Mouse (Mus musculus) intestine, postnatal 0 days (tissue): ENCODE results near the gene E2f1. TPM values are rescaled to one million over a fixed set of nuclear protein-coding genes. Genes with fewer than 3 reads are reported as not detected.
A peak's percentile ranks its signal among the peaks of the same experiment; 100 is the strongest.

Source experiments
- ATAC-seq: fragments of 200-750 bp; cut with Nextera tagmentation; 2 replicates; pipeline ENCODE4 v1.8.0; 2017; ENCODE audit warnings: mild to moderate bottlenecking, moderate TSS enrichment, moderate library complexity
- H3K27ac ChIP-seq: fragments of 300-500 bp; sonication (generic); 2 replicates; pipeline ENCODE4 v1.5.1; 2014; ENCODE audit warnings: mild to moderate bottlenecking, low read depth, low read length, moderate library complexity
- H3K27me3 ChIP-seq: fragments of 300-500 bp; sonication (generic); replicated peaks from 2 replicates; pipeline ENCODE4 v1.6.1; 2014; ENCODE audit warnings: low read length, mixed read lengths; ENCODE audit not compliant: control insufficient read depth, insufficient read depth
- H3K36me3 ChIP-seq: fragments of 300-500 bp; sonication (generic); 2 replicates; pipeline ENCODE4 v1.6.1; 2014; ENCODE audit warnings: mild to moderate bottlenecking, moderate library complexity; ENCODE audit not compliant: control insufficient read depth, insufficient read depth
- H3K4me1 ChIP-seq: fragments of 300-500 bp; sonication (generic); replicated peaks from 2 replicates; pipeline ENCODE4 v1.6.1; 2014; ENCODE audit warnings: antibody characterized with exemption, low read length, mixed read lengths; ENCODE audit not compliant: control insufficient read depth, insufficient read depth
- H3K4me2 ChIP-seq: fragments of 300-500 bp; sonication (generic); replicated peaks from 2 replicates; pipeline ENCODE4 v1.6.1; 2014; ENCODE audit warnings: low read depth, mild to moderate bottlenecking, moderate library complexity
- H3K4me3 ChIP-seq: fragments of 300-500 bp; sonication (generic); 2 replicates; pipeline ENCODE4 v1.5.1; 2014; ENCODE audit warnings: low read depth, low read length
- H3K9ac ChIP-seq: fragments of 300-500 bp; sonication (generic); 2 replicates; pipeline ENCODE4 v1.6.1; 2014; ENCODE audit warnings: mild to moderate bottlenecking, low read depth, low read length
- H3K9me3 ChIP-seq: fragments of 300-500 bp; sonication (generic); 2 replicates; pipeline ENCODE4 v1.6.1; 2016; ENCODE audit warnings: mixed run types; ENCODE audit not compliant: control insufficient read depth
- CTCF ChIP-seq: sonication (generic); IDR thresholded peaks from 2 replicates; pipeline ENCODE4 v1.5.1; 2016; ENCODE audit warnings: low read depth, mild to moderate bottlenecking, control low read depth, antibody characterized with exemption, moderate library complexity
- WGBS: fragments of 180-500 bp; shearing (Covaris S2); extraction: QIAGEN DNeasy Blood & Tissue Kit; methylation state at CpG from one replicate; pipeline ENCODE4 v1.1.7; 2014; 5-methylcytosine and 5-hydroxymethylcytosine counted together
- polyA plus RNA-seq: library from polyadenylated mRNA; unstranded; fragments of >200 nt; fragmentation: Nextera tagmentation; extraction: Ambion mirVana; gene quantifications from 2 replicates; pipeline ENCODE4 v1.2.1, GENCODE M21; 2015

Gene E2f1
- polyA plus RNA-seq, 1 experiment from 2014 or later = 5.9 TPM

DNA sequence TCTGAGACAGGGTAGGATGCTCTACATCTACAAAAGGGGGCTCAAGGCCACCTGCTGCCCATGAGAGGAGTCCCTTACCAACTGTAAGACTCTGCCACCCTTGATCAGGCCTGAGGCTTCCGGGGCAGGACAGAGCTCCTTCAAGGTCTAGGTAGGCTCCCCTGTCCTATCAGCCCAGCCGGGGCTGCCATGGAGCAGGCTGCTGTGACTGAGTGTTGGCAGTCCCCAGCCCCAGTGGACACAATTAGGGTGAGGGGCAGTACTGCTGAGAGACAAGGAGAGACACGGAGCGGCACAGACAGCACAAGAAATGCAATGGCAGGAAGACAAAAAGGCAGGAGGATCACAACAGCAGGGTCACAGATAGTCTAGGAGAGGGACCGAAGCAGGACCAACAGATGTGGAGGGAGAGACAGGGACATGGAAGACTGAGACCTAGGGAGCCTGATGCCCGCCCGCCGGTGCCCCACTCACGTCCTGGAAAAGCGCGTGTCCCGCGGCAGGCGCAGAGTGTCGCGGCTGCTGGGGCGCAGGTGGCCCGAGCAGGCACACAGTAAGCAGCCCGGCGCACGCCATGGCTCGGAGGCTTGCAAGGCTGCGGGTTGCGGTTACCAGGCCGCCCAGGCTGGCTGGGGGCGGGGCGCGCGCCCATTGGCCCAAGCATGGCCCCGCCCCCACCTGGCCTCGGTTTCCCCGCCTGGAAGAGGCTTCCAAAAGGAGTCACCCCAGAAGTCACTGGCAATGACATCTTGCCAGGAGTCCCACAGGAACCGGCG lies 11.2 kb downstream of the E2f1 start, which contains the start of gene Necab3:
Gene Necab3, minus strand, starts transcription at position 627 of the 776 bp plus-strand sequence.
- ATAC-seq = no peak
- Histone ChIP-seq H3K9me3 (no peaks in the 10 kb centered on the region), H3K36me3 (peaks cover 7% of the 10 kb centered on the region; the same call in 1 of the 2 replicates), H3K27ac (no peak within 1 kb of the TSS), H3K27me3 (no peaks in the 10 kb centered on the region), H3K4me1 (peaks cover 7% of the 10 kb centered on the region), H3K9ac (no peak within 1 kb of the TSS), H3K4me3 (peak within 1 kb of the TSS; percentile 17), H3K4me2 (peak within 1 kb of the TSS; percentile 61)
- 8% methylated on average over 33 of the region's 34 CpGs for WGBS
- TF ChIP-seq CTCF = no peak

DNA sequence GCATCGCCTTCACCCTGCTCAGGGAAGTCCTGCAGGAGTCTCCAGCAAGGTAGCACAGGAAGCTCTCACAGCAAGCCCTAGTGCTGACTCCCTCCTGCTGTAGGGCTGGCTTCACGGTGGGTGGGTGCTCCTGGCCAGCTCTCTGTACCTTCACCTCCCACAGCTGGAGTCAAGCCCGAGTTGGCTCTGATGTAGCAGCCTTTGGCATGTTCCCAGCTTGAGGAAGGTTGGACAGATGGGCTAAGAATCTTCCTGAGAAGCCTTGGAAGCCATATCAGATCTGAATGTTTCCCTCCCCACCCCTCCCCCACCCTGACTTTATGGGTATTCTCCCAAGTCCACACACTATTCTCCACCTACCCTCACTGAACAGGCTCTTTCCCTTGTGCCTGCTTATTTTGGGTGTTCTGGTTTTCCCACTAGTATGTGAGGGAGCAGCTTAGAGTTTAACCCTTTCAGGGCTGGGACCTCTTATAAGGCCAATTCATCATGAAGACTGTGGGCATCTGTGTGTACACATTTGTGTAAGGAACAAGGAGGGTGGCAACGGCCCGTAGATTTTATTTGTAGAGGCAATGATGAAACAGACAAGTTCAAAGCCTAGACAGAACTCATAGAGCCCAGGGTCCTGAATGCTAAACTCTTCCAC lies 12.4 kb downstream of the E2f1 start:
- 47% methylated on average over 5 of the region's 5 CpGs for WGBS
- H3K27ac ChIP-seq = no peak overlapping the region
- H3K36me3 ChIP-seq = peaks cover 7% of the 10 kb centered on the region; the same call in 1 of the 2 replicates
- peaks cover under 1% of the 10 kb centered on the region; the same call in 1 of the 2 replicates for H3K27me3 ChIP-seq
- peaks cover 8% of the 10 kb centered on the region for H3K4me1 ChIP-seq
- H3K4me2 ChIP-seq = no peak overlapping the region
- no peaks in the 10 kb centered on the region for H3K9me3 ChIP-seq
- TF ChIP-seq CTCF = no peak
- no peak for ATAC-seq
- no peak overlapping the region for H3K9ac ChIP-seq
- H3K4me3 ChIP-seq = no peak overlapping the region

DNA sequence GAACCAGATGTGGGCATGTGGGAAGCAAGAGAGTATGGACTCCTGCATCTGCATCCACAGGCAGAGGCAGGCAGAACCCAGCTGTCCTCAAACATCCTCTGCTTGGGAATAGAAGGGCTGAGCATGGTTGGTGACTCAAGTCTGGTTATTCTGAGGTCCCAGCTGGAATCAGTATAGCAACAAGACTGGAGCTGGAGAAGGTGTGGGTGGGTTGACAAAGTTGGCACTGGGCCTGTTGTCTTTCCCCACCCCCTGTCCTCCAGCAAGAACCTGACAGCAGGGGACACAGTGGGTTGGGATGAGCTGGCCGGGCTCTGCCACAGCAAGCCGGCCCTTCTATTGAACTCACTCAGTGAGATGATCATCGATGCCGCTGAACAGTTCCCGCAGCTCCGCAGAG lies 14.5 kb downstream of the E2f1 start:
- no peak overlapping the region for H3K27ac ChIP-seq
- TF ChIP-seq CTCF = no peak
- H3K4me2 ChIP-seq = no peak overlapping the region
- H3K4me3 ChIP-seq = no peak overlapping the region
- no peaks in the 10 kb centered on the region for H3K9me3 ChIP-seq
- peaks cover 13% of the 10 kb centered on the region for H3K4me1 ChIP-seq
- WGBS = 96% methylated on average over 6 of the region's 6 CpGs
- H3K36me3 ChIP-seq = no peaks in the 10 kb centered on the region
- peaks cover 12% of the 10 kb centered on the region for H3K27me3 ChIP-seq
- ATAC-seq = no peak
- no peak overlapping the region for H3K9ac ChIP-seq

DNA sequence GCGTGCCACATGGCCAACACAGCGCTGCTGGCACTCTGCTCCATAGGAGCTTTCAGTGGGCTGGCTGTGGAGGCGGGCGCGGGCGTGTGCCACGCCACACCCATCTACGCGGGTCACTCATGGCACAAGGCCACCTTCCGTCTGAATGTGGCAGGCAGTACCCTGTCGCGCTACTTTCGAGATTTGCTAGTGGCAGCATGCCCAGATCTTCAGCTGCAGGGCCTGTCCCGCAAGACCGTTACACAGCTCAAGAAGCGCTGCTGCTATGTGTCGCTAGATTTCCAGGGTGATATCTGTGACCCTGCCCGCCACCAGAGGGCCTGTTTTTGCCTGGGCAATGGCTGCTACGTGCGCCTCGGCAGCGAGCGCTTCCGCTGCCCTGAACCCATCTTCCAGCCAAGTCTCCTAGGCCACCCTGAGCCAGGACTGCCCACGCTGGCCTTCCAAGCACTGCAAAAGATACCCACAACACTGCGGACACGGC lies 17.2 kb downstream of the E2f1 start:
- Histone ChIP-seq H3K27ac (no peak overlapping the region), H3K36me3 (no peaks in the 10 kb centered on the region), H3K9ac (no peak overlapping the region), H3K4me2 (peak overlapping the region; percentile 60), H3K4me1 (peaks cover 6% of the 10 kb centered on the region; the same call in 1 of the 2 replicates), H3K27me3 (peaks cover 16% of the 10 kb centered on the region), H3K9me3 (no peaks in the 10 kb centered on the region), H3K4me3 (peak overlapping the region; percentile 16)
- TF ChIP-seq CTCF = peak; percentile 80
- ATAC-seq = peak; percentile 15; the same call in 1 of the 2 replicates
- 29% methylated on average over 27 of the region's 27 CpGs for WGBS

DNA sequence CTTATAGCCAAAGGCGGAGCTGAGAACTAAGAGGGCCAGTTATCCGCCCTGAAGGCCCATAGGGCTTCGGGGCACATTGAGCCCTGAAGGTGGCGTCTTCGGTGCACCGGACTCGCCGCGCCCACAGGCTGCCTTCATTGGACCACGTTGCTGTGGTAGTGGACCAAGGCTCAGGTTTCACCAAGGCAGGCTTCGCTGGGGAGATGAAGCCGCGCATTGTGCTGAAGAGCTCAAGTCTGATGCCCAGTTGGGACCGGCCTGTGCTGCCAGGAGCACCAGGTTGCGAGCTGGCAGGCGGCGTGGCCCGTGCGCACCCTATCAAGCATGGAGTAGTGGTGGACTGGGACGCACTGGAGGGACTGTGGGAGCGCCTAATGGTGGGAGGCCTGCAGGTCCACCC lies 17.8 kb downstream of the E2f1 start:
- Histone ChIP-seq H3K9me3 (no peaks in the 10 kb centered on the region), H3K27me3 (peaks cover 16% of the 10 kb centered on the region), H3K4me1 (peaks cover 6% of the 10 kb centered on the region; the same call in 1 of the 2 replicates), H3K4me3 (peak overlapping the region; percentile 16), H3K36me3 (no peaks in the 10 kb centered on the region), H3K4me2 (peak overlapping the region; percentile 60), H3K27ac (no peak overlapping the region), H3K9ac (no peak overlapping the region)
- no peak for ATAC-seq
- WGBS = 44% methylated on average over 21 of the region's 21 CpGs
- no peak for TF ChIP-seq CTCF

DNA sequence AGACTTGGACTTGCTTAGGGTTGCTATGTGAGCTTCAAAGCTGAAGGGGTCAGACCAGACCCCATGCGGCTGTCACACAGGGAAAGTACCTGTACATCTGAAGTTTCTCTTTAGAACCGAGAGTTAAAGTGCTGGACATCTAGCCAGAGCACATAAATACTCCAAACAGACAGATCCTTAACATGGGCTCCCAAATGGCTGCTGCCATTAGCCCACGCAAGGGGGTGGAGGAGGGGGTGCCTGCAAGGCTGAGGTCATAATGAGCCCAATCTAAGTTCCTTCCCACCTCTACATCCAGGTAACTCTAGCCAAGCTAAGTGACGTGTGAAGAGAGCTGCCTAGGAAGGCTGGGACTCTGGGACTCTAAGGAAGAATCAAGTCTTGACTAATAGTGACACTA lies 18.2 kb downstream of the E2f1 start, which contains the start of gene Actl10:
Gene Actl10, plus strand, starts transcription at position 301 of the 400 bp plus-strand sequence.
- H3K9ac ChIP-seq = no peak within 1 kb of the TSS

More for the DNA sequence above, 18.2 kb downstream of the E2f1 start, which contains the start of gene Actl10:
- H3K36me3 ChIP-seq = no peaks in the 10 kb centered on the region
- WGBS = 83% methylated on average over 4 of the region's 4 CpGs
- H3K4me1 ChIP-seq = peaks cover 6% of the 10 kb centered on the region; the same call in 1 of the 2 replicates
- no peak for TF ChIP-seq CTCF
- H3K9me3 ChIP-seq = no peaks in the 10 kb centered on the region
- no peak within 1 kb of the TSS for H3K27ac ChIP-seq
- H3K4me3 ChIP-seq = peak within 1 kb of the TSS; percentile 16
- H3K27me3 ChIP-seq = peaks cover 16% of the 10 kb centered on the region
- H3K4me2 ChIP-seq = peak within 1 kb of the TSS; percentile 60
- ATAC-seq = no peak
